Mouse (Mus musculus) ES-Bruce4 (cell line): ENCODE data around the gene Vkorc1l1. TPM values are rescaled to one million over a fixed set of nuclear protein-coding genes. Genes with fewer than 3 reads are reported as not detected.
A peak's percentile ranks its signal among the peaks of the same experiment; 100 is the strongest.
"Not testable (repeated sequence)": the region's sequence is repeated elsewhere in the genome, so short reads cannot be mapped to it uniquely, and the experiment has no call there.

Experiments
- H3K27ac ChIP-seq: 2 replicates; pipeline ENCODE4 v1.5.1; 2012; ENCODE audit warnings: low read length, inconsistent platforms; ENCODE audit not compliant: insufficient read depth
- H3K27me3 ChIP-seq: 2 replicates; pipeline ENCODE4 v1.6.1; 2012; ENCODE audit warnings: mild to moderate bottlenecking, low read length, inconsistent platforms; ENCODE audit not compliant: control insufficient read depth, poor library complexity, insufficient read depth, severe bottlenecking
- H3K36me3 ChIP-seq: 2 replicates; pipeline ENCODE4 v1.6.1; 2012; ENCODE audit warnings: inconsistent platforms, mild to moderate bottlenecking, low read length, moderate library complexity; ENCODE audit not compliant: control insufficient read depth, poor library complexity, insufficient read depth, severe bottlenecking
- H3K4me1 ChIP-seq: one replicate; pipeline ENCODE4 v1.8.1; 2011; ENCODE audit warnings: low read length; ENCODE audit not compliant: control insufficient read depth, insufficient read depth
- H3K4me3 ChIP-seq: 2 replicates; pipeline ENCODE4 v1.5.1; 2011; ENCODE audit warnings: low read depth, mild to moderate bottlenecking, low read length
- H3K9ac ChIP-seq: 2 replicates; pipeline ENCODE4 v1.6.1; 2012; ENCODE audit warnings: low read depth, mild to moderate bottlenecking, inconsistent platforms; ENCODE audit not compliant: poor library complexity, severe bottlenecking
- H3K9me3 ChIP-seq: replicated peaks from 2 replicates; pipeline ENCODE4 v1.6.1; 2012; ENCODE audit warnings: mild to moderate bottlenecking, low read length, inconsistent platforms; ENCODE audit not compliant: control insufficient read depth, poor library complexity, insufficient read depth, severe bottlenecking
- CTCF ChIP-seq: IDR thresholded peaks from one replicate; pipeline ENCODE4 v1.8.1; 2011; ENCODE audit warnings: low read depth, low read length
- EP300 ChIP-seq: IDR thresholded peaks from 2 replicates; pipeline ENCODE4 v1.6.1; 2011; ENCODE audit warnings: low read depth, low read length; ENCODE audit not compliant: insufficient read depth
- POLR2A ChIP-seq: IDR thresholded peaks from one replicate; pipeline ENCODE4 v1.8.1; 2011; ENCODE audit warnings: low read length; ENCODE audit not compliant: insufficient read depth
- polyA plus RNA-seq: library from polyadenylated mRNA; stranded (reverse); fragments of >200 nt; gene quantifications from 2 replicates; pipeline ENCODE4 v1.2.4, GENCODE M21; 2011; ENCODE audit warnings: low read depth; ENCODE audit not compliant: missing spikeins, insufficient read depth, insufficient read length

The Vkorc1l1 gene
- polyA plus RNA-seq, 1 experiment = 72.6 TPM

- no peak for TF ChIP-seq CTCF
- TF ChIP-seq POLR2A = no peak
- no peak for TF ChIP-seq EP300
- Histone ChIP-seq H3K9ac (peak overlapping the region; percentile 44), H3K36me3 (no peaks in the 10 kb centered on the region), H3K27ac (no peak overlapping the region), H3K4me3 (peak overlapping the region; percentile 96), H3K27me3 (no peaks in the 10 kb centered on the region), H3K4me1 (no peaks in the 10 kb centered on the region), H3K9me3 (no peaks in the 10 kb centered on the region)
Observed at GRCm38 (mm10) chr5:129909147-129909546, 32.6 kb upstream of the Vkorc1l1 start.

DNA sequence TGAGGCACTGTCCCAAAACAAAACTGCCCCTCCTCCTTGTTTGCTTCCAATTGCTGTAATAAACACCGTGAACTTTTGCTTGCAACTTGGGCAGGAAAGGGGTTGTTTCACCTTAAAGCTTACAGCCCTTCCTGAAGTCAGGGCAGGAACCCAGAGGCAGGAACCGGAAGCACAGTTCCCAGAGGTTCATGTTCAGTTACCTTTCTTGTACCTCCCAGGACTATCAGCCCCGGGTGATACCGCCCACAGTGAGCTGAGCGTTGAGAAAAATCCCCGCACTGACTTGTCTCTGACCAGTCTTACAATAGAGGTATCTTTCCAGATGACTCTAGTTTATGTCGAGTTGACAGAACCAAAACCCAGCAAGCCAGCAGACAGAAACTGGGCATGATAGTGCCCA lies 32.2 kb upstream of the Vkorc1l1 start:
- H3K4me3 ChIP-seq = peak overlapping the region; percentile 96; the same call in 1 of the 2 replicates
- no peak overlapping the region for H3K27ac ChIP-seq
- H3K36me3 ChIP-seq = no peaks in the 10 kb centered on the region
- TF ChIP-seq EP300 (no peak), CTCF (no peak), POLR2A (no peak)
- H3K4me1 ChIP-seq = no peaks in the 10 kb centered on the region
- H3K27me3 ChIP-seq = no peaks in the 10 kb centered on the region
- H3K9ac ChIP-seq = peak overlapping the region; percentile 44; the same call in 1 of the 2 replicates
- H3K9me3 ChIP-seq = no peaks in the 10 kb centered on the region

DNA sequence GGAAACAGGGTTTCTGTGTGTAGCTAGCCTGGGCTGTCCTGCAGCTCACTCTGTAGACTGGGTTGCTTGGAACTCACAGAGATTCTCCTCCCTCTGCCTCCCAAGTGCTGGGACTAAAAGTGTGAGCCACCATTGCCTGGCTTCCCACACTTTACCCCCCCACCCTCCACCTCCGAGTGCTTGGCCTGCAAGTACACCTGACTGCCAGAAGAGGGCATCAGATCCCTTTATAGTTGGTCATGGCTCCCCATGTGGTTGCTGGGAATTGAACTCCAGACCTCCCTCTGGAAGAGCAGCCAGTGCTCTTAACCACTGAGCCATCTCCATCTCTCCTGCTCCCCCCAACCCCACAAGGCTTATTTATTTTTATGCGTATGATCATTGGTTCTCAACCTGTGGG lies 27.7 kb upstream of the Vkorc1l1 start:
- H3K36me3 ChIP-seq = no peaks in the 10 kb centered on the region
- H3K4me1 ChIP-seq = peaks cover 2% of the 10 kb centered on the region
- H3K9ac ChIP-seq = no peak overlapping the region
- peak overlapping the region; percentile 77; the same call in 1 of the 2 replicates for H3K27ac ChIP-seq
- H3K9me3 ChIP-seq = no peaks in the 10 kb centered on the region
- no peaks in the 10 kb centered on the region for H3K27me3 ChIP-seq
- TF ChIP-seq CTCF (peak; percentile 85), EP300 (0 out of 2 replicates have a peak, but pooled peaks have one; percentile 46), POLR2A (no peak)
- H3K4me3 ChIP-seq = no peak overlapping the region

- H3K9ac ChIP-seq = peak overlapping the region; percentile 84
- not testable (repeated sequence) for H3K36me3 ChIP-seq, H3K27me3 ChIP-seq, H3K9me3 ChIP-seq, H3K4me1 ChIP-seq
- TF ChIP-seq POLR2A = peak; percentile 8
- H3K4me3 ChIP-seq = peak overlapping the region; percentile 19
- H3K27ac ChIP-seq = peak overlapping the region; percentile 77
Observed at GRCm38 (mm10) chr5:129915491-129915890, 26.3 kb upstream of the Vkorc1l1 start.

DNA sequence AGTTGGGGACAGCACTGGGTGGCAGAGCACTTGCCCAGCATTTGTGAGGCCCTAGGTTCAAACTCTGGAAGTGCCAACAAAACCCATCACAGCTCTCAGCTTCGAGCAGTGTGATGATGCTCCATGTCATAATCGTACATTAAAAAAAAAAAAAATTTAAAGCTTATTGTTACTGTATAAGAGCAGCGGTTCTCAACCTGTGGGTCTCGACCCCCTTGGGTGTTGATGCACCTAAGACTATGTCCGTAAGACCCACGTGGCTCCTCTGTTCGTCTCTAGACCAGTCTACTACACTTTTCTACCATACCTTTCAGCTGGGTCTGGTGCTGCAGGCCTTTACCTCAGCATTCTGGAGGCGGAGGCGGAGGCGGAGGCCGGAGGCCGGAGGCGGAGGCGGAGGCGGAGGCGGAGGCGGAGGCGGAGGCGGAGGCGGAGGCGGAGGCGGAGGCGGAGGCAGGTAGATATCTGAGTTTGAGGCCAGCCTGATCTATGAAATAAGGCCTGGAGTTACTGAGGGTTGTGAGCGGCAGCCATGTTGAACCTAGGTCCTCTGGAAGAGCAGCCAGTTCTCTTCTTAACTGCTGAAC lies 23.6 kb upstream of the Vkorc1l1 start:
- peaks cover 2% of the 10 kb centered on the region for H3K4me1 ChIP-seq
- H3K27ac ChIP-seq = peak overlapping the region; percentile 90
- H3K4me3 ChIP-seq = peak overlapping the region; percentile 66
- peak overlapping the region; percentile 60 for H3K9ac ChIP-seq
- no peaks in the 10 kb centered on the region for H3K36me3 ChIP-seq
- TF ChIP-seq POLR2A = peak; percentile 88
- no peak for TF ChIP-seq EP300
- TF ChIP-seq CTCF = no peak
- no peaks in the 10 kb centered on the region for H3K27me3 ChIP-seq
- no peaks in the 10 kb centered on the region for H3K9me3 ChIP-seq

DNA sequence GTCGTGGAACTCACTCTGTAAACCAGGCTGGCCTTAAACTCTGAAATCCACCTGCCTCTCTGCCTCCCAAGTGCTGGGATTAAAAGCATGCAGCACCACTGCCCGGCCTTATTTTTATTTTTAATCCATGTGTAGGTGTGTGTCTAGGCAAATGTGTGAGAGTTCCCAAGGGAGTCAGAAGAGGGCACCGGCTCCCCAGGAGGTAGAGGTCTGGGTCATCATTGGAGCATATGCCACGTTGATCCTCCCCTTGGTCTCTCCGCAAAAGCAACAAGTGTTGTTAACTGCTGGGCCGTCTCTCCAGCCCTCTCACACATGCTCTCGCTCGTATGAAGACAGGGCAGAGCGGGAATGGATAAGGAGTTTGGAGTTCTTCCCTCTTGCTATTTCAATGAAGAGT lies 23.0 kb upstream of the Vkorc1l1 start:
- no peaks in the 10 kb centered on the region for H3K36me3 ChIP-seq
- H3K27ac ChIP-seq = peak overlapping the region; percentile 86
- no peaks in the 10 kb centered on the region for H3K27me3 ChIP-seq
- TF ChIP-seq EP300 (no peak), POLR2A (peak; percentile 9)
- H3K4me3 ChIP-seq = peak overlapping the region; percentile 38
- H3K9me3 ChIP-seq = no peaks in the 10 kb centered on the region
- H3K4me1 ChIP-seq = peaks cover 2% of the 10 kb centered on the region
- H3K9ac ChIP-seq = peak overlapping the region; percentile 49
